9 mouse cellular contexts compared by ENCODE assay signal in the genomic region with DNA sequence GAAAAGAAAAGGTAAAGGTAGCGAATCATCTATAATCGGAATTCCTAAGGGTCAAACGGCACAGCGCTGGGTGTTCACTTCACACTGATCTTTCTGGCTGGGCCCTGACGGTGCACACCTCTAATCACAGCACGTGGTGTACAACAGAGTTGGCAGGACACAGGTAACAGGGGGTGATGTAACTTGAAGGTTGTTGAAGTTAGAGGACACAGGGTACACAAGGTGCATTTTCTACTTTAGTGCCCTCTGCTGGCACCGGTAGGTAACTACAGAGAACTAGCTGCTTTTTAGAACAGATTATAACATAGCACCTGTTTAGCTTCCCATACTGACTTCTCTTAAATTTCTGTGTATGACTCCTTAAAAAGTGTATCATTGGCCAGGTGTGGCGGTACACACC. TPM values are rescaled to one million over a fixed set of nuclear protein-coding genes. Genes with fewer than 3 reads are reported as not detected.
DNase-seq lines count a peak whose midpoint lies in the region; ATAC-seq and TF ChIP-seq lines count a peak whose summit lies in the region.
"Had no signal": no experiment of that assay in that cellular context is flagged by ENCODE, and none has a peak within 500 bp of the region (broad histone marks: within the 10 kb centered on the region; RNA-seq: fewer than 3 reads in every experiment).

No protein-coding gene starts in this region.

- 0 out of 2 replicates have a peak, but pooled peaks have one; percentile 31 for ATAC-seq in frontal cortex, adult (ENCODE audit: low TSS enrichment)

- TF ChIP-seq POLR2A in small intestine, adult 2 months (IDR thresholded peaks at IDR 0.05; ENCODE audit: low read depth, low read length): no peak

- H3K27ac ChIP-seq in small intestine, adult 2 months (ENCODE audit: insufficient read depth, low read depth, low read length): no peak overlapping the region
- H3K27ac ChIP-seq: limb, embryonic 15.5 days had no signal

- no peak for DNase-seq in frontal cortex, postnatal 10 days (ENCODE audit: low spot score in 2 of 2)
- DNase-seq in 416B (ENCODE audit: low read depth) (peak; percentile 64), ZHBTc4 (ENCODE audit: low read depth, low spot score) (peak; percentile 80)
- DNase-seq in kidney, postnatal 36 days: peak; percentile 29 to 52
- DNase-seq in layer of hippocampus, adult 8-10 months (ENCODE audit: low spot score in 2 of 2): no peak
- no peak for DNase-seq in cerebellum, postnatal 36 days

- WGBS in small intestine, adult 2 months: 86% methylated on average over 8 of the region's 8 CpGs

- H3K36me3 ChIP-seq in small intestine, adult 2 months (ENCODE audit: control insufficient read depth, insufficient read depth, low read length): peaks cover 30% of the 10 kb centered on the region

- H3K4me3 ChIP-seq in small intestine, adult 2 months (ENCODE audit: low read depth, low read length): no peak overlapping the region
- H3K4me3 ChIP-seq: limb, embryonic 15.5 days had no signal

- H3K4me1 ChIP-seq in small intestine, adult 2 months (ENCODE audit: control insufficient read depth, insufficient read depth, insufficient read length, low read length): 0 out of 2 replicates have a peak, but pooled peaks cover 2% of the 10 kb centered on the region
- H3K4me1 ChIP-seq: limb, embryonic 15.5 days had no signal

- TF ChIP-seq CTCF in small intestine, adult 2 months (IDR thresholded peaks at IDR 0.05; ENCODE audit: extremely low read depth, insufficient read length, insufficient replicate concordance, low read depth, low read length): peak; percentile 36; the same call in 1 of the 2 replicates

- no peaks in the 10 kb centered on the region for H3K27me3 ChIP-seq in small intestine, adult 2 months (ENCODE audit: control insufficient read depth, insufficient read depth, low read length)
- H3K27me3 ChIP-seq: limb, embryonic 15.5 days had no signal

RNA-seq across cellular contexts. Expression of gene Ecd, which starts 7.8 kb away (rescaled TPM):
- polyA plus RNA-seq in small intestine, adult 2 months (2012; rRNA removed): 4.8 and 8.2 TPM in 2 replicates
- total RNA-seq in layer of hippocampus, adult 8-10 months (2022): 10 to 100 TPM; 30.2 to 35.7 (median 32.7) TPM

RNA-seq across cellular contexts. Expression of gene Fam149b, which starts 7.8 kb away (rescaled TPM):
- 9.3 and 17.0 TPM in 2 replicates for polyA plus RNA-seq in small intestine, adult 2 months (2012; rRNA removed)
- 10 to 100 TPM; 43.4 to 58.3 (median 47.2) TPM for total RNA-seq in layer of hippocampus, adult 8-10 months (2022)

RNA-seq across cellular contexts. Expression of gene Nudt13, which starts 45.7 kb away (rescaled TPM):
- polyA plus RNA-seq in small intestine, adult 2 months (2012; rRNA removed): 6.8 and 12.2 TPM in 2 replicates
- 10 to 100 TPM; 22.9 to 32.4 (median 28.4) TPM for total RNA-seq in layer of hippocampus, adult 8-10 months (2022)

RNA-seq across cellular contexts. Expression of gene Dnajc9, which starts 48.6 kb away (rescaled TPM):
- 15.1 and 21.1 TPM in 2 replicates for polyA plus RNA-seq in small intestine, adult 2 months (2012; rRNA removed)
- total RNA-seq in layer of hippocampus, adult 8-10 months (2022): 10 to 100 TPM; 26.3 to 30.9 (median 29.7) TPM

RNA-seq across cellular contexts. Expression of gene Mrps16, which starts 53.3 kb away (rescaled TPM):
- 22.4 and 28.1 TPM in 2 replicates for polyA plus RNA-seq in small intestine, adult 2 months (2012; rRNA removed)
- total RNA-seq in layer of hippocampus, adult 8-10 months (2022): 10 to 100 TPM; 30.8 to 41.2 (median 35.5) TPM

Comparison
In these comparisons a context has a peak if more than half of its experiments do, and no peak if none do; other contexts are left out.
1. DNase-seq: peak in 416B (single experiment), ZHBTc4 (single experiment) and kidney, postnatal 36 days (2 of 2); none in frontal cortex, postnatal 10 days (0 of 2), layer of hippocampus, adult 8-10 months (0 of 2) and cerebellum, postnatal 36 days (0 of 2).